Mouse (Mus musculus): ENCODE results near the gene Rtn1. TPM values are rescaled to one million over a fixed set of nuclear protein-coding genes. Genes with fewer than 3 reads are reported as not detected.

The Rtn1 gene
- total RNA-seq, 2 experiments from 2014 or later, result 1,472 to 1,555 TPM

Other genes with a start within 250 kb of the Rtn1 start
- not detected for gene Ccdc175, start 224.0 kb downstream of the Rtn1 start, total RNA-seq (2021)
- gene Lrrc9, start 32.8 kb upstream of the Rtn1 start, total RNA-seq (2021), result 1 to 10 TPM; 1.1 to 2.1 TPM
- 10 to 100 TPM; 29.2 to 33.0 TPM for gene Pcnx4, start 127.3 kb upstream of the Rtn1 start, total RNA-seq (2021)
- gene Gm4756, start 240.6 kb upstream of the Rtn1 start, total RNA-seq (2021), result not detected

All from layer of hippocampus, postnatal 25 days (tissue).